Mouse (Mus musculus) CH12.LX (cell line): ENCODE data around the gene Olfr695. TPM values are rescaled to one million over a fixed set of nuclear protein-coding genes. Genes with fewer than 3 reads are reported as not detected.

Experiments used
- DNase-seq: peaks from one replicate; pipeline ENCODE4 v3.0.0-alpha.2; 2013; ENCODE audit errors: extremely low read depth
- H3K27ac ChIP-seq: 2 replicates; pipeline ENCODE4 v1.5.1; 2012; ENCODE audit warnings: low read depth, mild to moderate bottlenecking, control low read depth, moderate library complexity; ENCODE audit not compliant: insufficient read depth
- H3K27me3 ChIP-seq: replicated peaks from 2 replicates; pipeline ENCODE3; 2012; ENCODE audit warnings: inconsistent platforms
- H3K36me3 ChIP-seq, 2 experiments: replicated peaks in 1 of 2; 2 replicates each; pipeline versions ENCODE3 to v1.6.1; 2012; ENCODE audit warnings: inconsistent platforms in 1 of 2, low read length in 1 of 2, mild to moderate bottlenecking in 1 of 2, mixed read lengths in 1 of 2, moderate library complexity in 1 of 2; ENCODE audit not compliant: control insufficient read depth in 1 of 2, insufficient read depth in 1 of 2
- H3K4me1 ChIP-seq, 2 experiments: 2 replicates each; pipeline ENCODE4 v1.6.1; 2012; ENCODE audit warnings: inconsistent platforms in 1 of 2, moderate library complexity in 1 of 2; ENCODE audit not compliant: insufficient read depth in 2 of 2, control insufficient read depth in 1 of 2
- H3K4me2 ChIP-seq: 2 replicates; pipeline ENCODE4 v1.6.1; 2012; ENCODE audit warnings: low read depth, mild to moderate bottlenecking, control low read depth; ENCODE audit not compliant: poor library complexity, insufficient read depth, severe bottlenecking
- H3K4me3 ChIP-seq, 3 experiments: fragments of 150-350 bp in 1 of 3; sonication (generic) in 1 of 3; replicated peaks in 1 of 3; 2 replicates each; pipeline versions ENCODE3 to v1.5.1; 2011 to 2012; ENCODE audit warnings: low read depth in 2 of 3, low read length in 2 of 3, mild to moderate bottlenecking in 2 of 3, moderate library complexity in 2 of 3, control low read depth in 1 of 3, improper control_type of control experiment in 1 of 3, inconsistent platforms in 1 of 3, mixed read lengths in 1 of 3; ENCODE audit not compliant: poor library complexity in 1 of 3
- H3K79me2 ChIP-seq: replicated peaks from 2 replicates; pipeline ENCODE4 v1.6.1; 2012; ENCODE audit warnings: mild to moderate bottlenecking, moderate library complexity; ENCODE audit not compliant: control insufficient read depth, poor library complexity, insufficient read depth, severe bottlenecking; ENCODE audit errors: extremely low read depth
- H3K9ac ChIP-seq: 2 replicates; pipeline ENCODE4 v1.6.1; 2012; ENCODE audit warnings: low read depth, mild to moderate bottlenecking, control low read depth, moderate library complexity; ENCODE audit not compliant: insufficient read depth
- H3K9me3 ChIP-seq: replicated peaks from 2 replicates; pipeline ENCODE3; 2012; ENCODE audit warnings: low read length, inconsistent platforms, mixed read lengths
- BHLHE40 ChIP-seq: IDR thresholded peaks from 2 replicates; pipeline ENCODE4 v1.6.1; 2011; ENCODE audit warnings: mild to moderate bottlenecking, low read depth, low read length, improper control_type of control experiment
- CHD2 ChIP-seq: IDR thresholded peaks from 2 replicates; pipeline ENCODE4 v1.6.1; 2011; ENCODE audit warnings: low read length, improper control_type of control experiment
- EP300 ChIP-seq: IDR thresholded peaks from 2 replicates; pipeline ENCODE4 v1.6.1; 2011; ENCODE audit warnings: low read length, improper control_type of control experiment
- ETS1 ChIP-seq: conservative IDR thresholded peaks from 2 replicates; pipeline ENCODE4 v1.6.1; 2012; ENCODE audit warnings: low read depth, mild to moderate bottlenecking, inconsistent platforms, low read length, improper control_type of control experiment, moderate library complexity
- GABPA ChIP-seq: IDR thresholded peaks from 2 replicates; pipeline ENCODE4 v1.6.1; 2012; ENCODE audit warnings: low read depth, low read length, improper control_type of control experiment, inconsistent platforms; ENCODE audit not compliant: insufficient replicate concordance
- IRF4 ChIP-seq: IDR thresholded peaks from 2 replicates; pipeline ENCODE4 v1.6.1; 2014; ENCODE audit warnings: low read depth, mild to moderate bottlenecking, inconsistent platforms, low read length, improper control_type of control experiment
- JUN ChIP-seq: IDR thresholded peaks from 2 replicates; pipeline ENCODE4 v1.6.1; 2011; ENCODE audit warnings: low read depth, mild to moderate bottlenecking, low read length, improper control_type of control experiment, moderate library complexity; ENCODE audit not compliant: insufficient read depth
- JUND ChIP-seq: conservative IDR thresholded peaks from 2 replicates; pipeline ENCODE4 v1.6.1; 2011; ENCODE audit warnings: low read depth, low read length, improper control_type of control experiment
- KAT2A ChIP-seq: IDR thresholded peaks from 2 replicates; pipeline ENCODE4 v1.6.1; 2012; ENCODE audit warnings: low read length, improper control_type of control experiment, inconsistent platforms; ENCODE audit not compliant: insufficient replicate concordance
- MEF2A ChIP-seq: IDR thresholded peaks from 2 replicates; pipeline ENCODE4 v1.6.1; 2014; ENCODE audit warnings: low read depth, mild to moderate bottlenecking, inconsistent platforms, low read length, improper control_type of control experiment, borderline replicate concordance
- MXI1 ChIP-seq: IDR thresholded peaks from 2 replicates; pipeline ENCODE4 v1.6.1; 2011; ENCODE audit warnings: mild to moderate bottlenecking, low read depth, low read length, improper control_type of control experiment
- MYC ChIP-seq: IDR thresholded peaks from 2 replicates; pipeline ENCODE4 v1.6.1; 2011; ENCODE audit warnings: low read depth, mild to moderate bottlenecking, improper control_type of control experiment, low read length
- NRF1 ChIP-seq: IDR thresholded peaks from 2 replicates; pipeline ENCODE4 v1.6.1; 2014; ENCODE audit warnings: low read depth, mild to moderate bottlenecking, inconsistent platforms, low read length, improper control_type of control experiment, moderate library complexity
- PAX5 ChIP-seq: IDR thresholded peaks from 2 replicates; pipeline ENCODE4 v1.6.1; 2012; ENCODE audit warnings: low read length, inconsistent platforms, mixed read lengths
- SIN3A ChIP-seq: IDR thresholded peaks from 2 replicates; pipeline ENCODE4 v1.6.1; 2012; ENCODE audit warnings: low read length, improper control_type of control experiment, inconsistent platforms
- SMC3 ChIP-seq: IDR thresholded peaks from 2 replicates; pipeline ENCODE4 v1.6.1; 2011; ENCODE audit warnings: low read depth, low read length, improper control_type of control experiment
- TCF12 ChIP-seq: IDR thresholded peaks from 2 replicates; pipeline ENCODE4 v1.6.1; 2014; ENCODE audit warnings: low read depth, mild to moderate bottlenecking, inconsistent platforms, low read length, improper control_type of control experiment
- UBTF ChIP-seq: IDR thresholded peaks from 2 replicates; pipeline ENCODE4 v1.6.1; 2012; ENCODE audit warnings: low read depth, mild to moderate bottlenecking, inconsistent platforms, low read length, improper control_type of control experiment, moderate library complexity
- ZMIZ1 ChIP-seq: IDR thresholded peaks from 2 replicates; pipeline ENCODE4 v1.6.1; 2012; ENCODE audit warnings: low read depth, mild to moderate bottlenecking, inconsistent platforms, low read length, improper control_type of control experiment
- dilution Hi-C: fragments of 300-500 bp; cut with MboI; formaldehyde crosslinking; loops from 2 replicates; pipeline ENCODE4 v1.14.3; 2020; ENCODE audit warnings: low sequenced_read_pairs; ENCODE audit not compliant: extremely low pct_unique_long_range_greater_than_20kb, extremely low pct_ligation_motif_present
- in situ Hi-C: fragments of 300-500 bp; cut with MboI; formaldehyde crosslinking; loops from 3 replicates; pipeline ENCODE4 v1.14.3; 2019; ENCODE audit warnings: low sequenced_read_pairs, low pct_ligation_motif_present, low pct_unique_long_range_greater_than_20kb, mixed read lengths
- polyA plus RNA-seq: library from polyadenylated mRNA; unstranded; fragments of >175 nt; gene quantifications from 2 replicates; pipeline ENCODE4 v1.2.1, GENCODE M21; 2012; ENCODE audit warnings: low read depth; ENCODE audit not compliant: insufficient read length
- total RNA-seq, 2 experiments: library from RNA; depleted of rRNA; stranded (reverse); fragments of 300-350 nt in 1 of 2; fragments of >200 nt in 1 of 2; gene quantifications; 2 replicates each; pipeline ENCODE4 v1.2.3; 2012 to 2014

Olfr695 gene
- total and polyA plus RNA-seq, 3 experiments: not detected

DNA sequence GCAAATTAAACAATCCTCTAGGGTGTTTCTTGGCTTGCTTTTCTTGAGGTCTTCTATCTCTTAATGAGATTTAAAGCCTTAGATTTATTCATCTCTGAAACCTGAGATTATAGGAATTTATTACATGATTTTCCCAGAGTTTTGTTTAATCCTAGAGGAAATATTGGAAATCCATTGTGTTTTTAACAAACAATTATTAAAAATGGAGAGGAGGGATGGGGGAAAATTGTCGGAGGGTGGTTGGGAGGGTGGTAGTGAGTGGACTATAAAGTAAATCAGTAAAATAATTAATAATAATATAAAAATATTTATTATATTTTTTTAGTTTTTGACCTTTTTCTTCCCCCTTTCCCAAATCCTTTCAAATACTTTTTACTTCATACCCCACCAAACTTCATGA lies 24.5 kb downstream of the Olfr695 start, which contains the start of gene Olfr694:
Olfr694 (minus strand) TSS at position 101 of the 400 bp plus-strand sequence.
- Histone ChIP-seq H3K79me2 (no peaks in the 10 kb centered on the region), H3K27me3 (no peaks in the 10 kb centered on the region), H3K4me3 (no peak within 1 kb of the TSS)
- in situ Hi-C loops: no loop called here
- TF ChIP-seq MXI1 (no peak), PAX5 (no peak), JUND (no peak), ZMIZ1 (no peak), ETS1 (no peak), TCF12 (no peak), JUN (no peak), MEF2A (no peak), MYC (no peak), NRF1 (no peak), CHD2 (no peak), IRF4 (no peak), KAT2A (no peak), SIN3A (no peak), EP300 (no peak), UBTF (no peak)
- TF ChIP-seq, all 38 proteins: peak for 0
- no peak within 1 kb of the TSS for H3K27ac ChIP-seq
- dilution Hi-C loops: no loop called here
- DNase-seq: no peak
- H3K36me3 ChIP-seq: no peaks in the 10 kb centered on the region
- no peaks in the 10 kb centered on the region for H3K4me1 ChIP-seq
- H3K4me2 ChIP-seq: no peak within 1 kb of the TSS
- no peak within 1 kb of the TSS for H3K9ac ChIP-seq
- no peaks in the 10 kb centered on the region for H3K9me3 ChIP-seq

- H3K27ac ChIP-seq: no peak overlapping the region
- no peak overlapping the region for H3K9ac ChIP-seq
- H3K4me1 ChIP-seq: no peaks in the 10 kb centered on the region
- in situ Hi-C loops: no loop called here
- no peaks in the 10 kb centered on the region for H3K9me3 ChIP-seq
- no peak overlapping the region for H3K4me3 ChIP-seq
- dilution Hi-C loops: no loop called here
- DNase-seq: no peak
- no peaks in the 10 kb centered on the region for H3K27me3 ChIP-seq
- no peaks in the 10 kb centered on the region for H3K36me3 ChIP-seq
- TF ChIP-seq PAX5 (no peak), GABPA (no peak), MXI1 (no peak), SMC3 (no peak), MYC (no peak), ZMIZ1 (no peak), UBTF (no peak), NRF1 (no peak), BHLHE40 (no peak), CHD2 (no peak)
- no peaks in the 10 kb centered on the region for H3K79me2 ChIP-seq
- H3K4me2 ChIP-seq: no peak overlapping the region
Measured at GRCm38 (mm10) chr7:106685382-106685781, 30.8 kb downstream of the Olfr695 start.
